Mouse (Mus musculus) cortical plate, adult 2 months (tissue): Measurements from ENCODE around the gene Scarb1. TPM values are rescaled to one million over a fixed set of nuclear protein-coding genes. Genes with fewer than 3 reads are reported as not detected.

Experiments
- H3K27ac ChIP-seq: fragments of 200-500 bp; 2 replicates; pipeline ENCODE4 v1.5.1; 2012; ENCODE audit warnings: low read length, control low read depth, inconsistent platforms; ENCODE audit not compliant: insufficient read depth
- H3K4me1 ChIP-seq: fragments of 200-500 bp; 2 replicates; pipeline ENCODE4 v1.6.1; 2011; ENCODE audit warnings: low read length; ENCODE audit not compliant: control insufficient read depth, insufficient read depth
- H3K4me3 ChIP-seq: fragments of 200-500 bp; 2 replicates; pipeline ENCODE4 v1.5.1; 2011; ENCODE audit warnings: mild to moderate bottlenecking, low read length, control low read depth; ENCODE audit not compliant: insufficient read depth
- CTCF ChIP-seq: fragments of 200-500 bp; IDR thresholded peaks from 2 replicates; pipeline ENCODE4 v1.5.1; 2011; ENCODE audit warnings: mild to moderate bottlenecking, control low read depth, low read length; ENCODE audit not compliant: insufficient read depth; ENCODE audit errors: extremely low read depth
- POLR2A ChIP-seq: fragments of 200-500 bp; IDR thresholded peaks from 2 replicates; pipeline ENCODE4 v1.6.1; 2011; ENCODE audit warnings: mild to moderate bottlenecking, low read length, control low read depth; ENCODE audit not compliant: insufficient read depth; ENCODE audit errors: extremely low read depth
- polyA plus RNA-seq: library from polyadenylated mRNA; depleted of rRNA; stranded (reverse); fragments of >200 nt; gene quantifications from 2 replicates; pipeline ENCODE4 v1.2.3, GENCODE M21; 2012

Scarb1 gene
- polyA plus RNA-seq, 1 experiment, result 32.6 TPM

- TF ChIP-seq CTCF, result no peak
- TF ChIP-seq POLR2A, result no peak
- Histone ChIP-seq H3K27ac (no peak overlapping the region), H3K4me3 (no peak overlapping the region), H3K4me1 (no peaks in the 10 kb centered on the region; the same call in 1 of the 2 replicates)
Measured at GRCm38 (mm10) chr5:125351939-125352338, 11.0 kb upstream of the Scarb1 start.

GRCm38 (mm10) chr5:125351057-125351456 is 10.2 kb upstream of the Scarb1 start:
- no peaks in the 10 kb centered on the region; the same call in 1 of the 2 replicates for H3K4me1 ChIP-seq
- TF ChIP-seq CTCF (no peak), POLR2A (no peak)

DNA sequence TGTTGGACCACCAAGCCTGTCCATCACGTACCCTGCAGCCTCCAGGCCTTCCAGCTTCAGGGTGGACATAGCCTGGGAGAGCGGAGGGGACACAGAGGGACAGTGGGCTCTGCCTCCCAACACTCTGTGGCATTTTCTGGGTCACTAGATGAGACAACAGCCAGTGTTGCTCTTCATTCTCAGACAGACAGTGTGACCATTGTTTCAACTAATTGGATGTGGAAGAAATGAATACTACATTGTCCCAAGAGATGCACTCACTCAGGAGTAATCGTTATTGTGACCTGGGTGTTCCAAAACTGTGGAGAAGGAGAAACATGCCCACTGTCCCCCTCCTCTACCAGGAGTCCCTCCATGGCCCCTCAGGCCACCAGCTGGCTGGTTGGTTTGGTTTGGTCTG is 8.5 kb upstream of the Scarb1 start:
- H3K27ac ChIP-seq, result peak overlapping the region; percentile 15; the same call in 1 of the 2 replicates
- H3K4me3 ChIP-seq, result no peak overlapping the region
- TF ChIP-seq POLR2A (no peak), CTCF (no peak)
- no peaks in the 10 kb centered on the region; the same call in 1 of the 2 replicates for H3K4me1 ChIP-seq

More at GRCm38 (mm10) chr5:125351057-125351456, 10.2 kb upstream of the Scarb1 start:
- Histone ChIP-seq H3K27ac (no peak overlapping the region), H3K4me3 (no peak overlapping the region)

DNA sequence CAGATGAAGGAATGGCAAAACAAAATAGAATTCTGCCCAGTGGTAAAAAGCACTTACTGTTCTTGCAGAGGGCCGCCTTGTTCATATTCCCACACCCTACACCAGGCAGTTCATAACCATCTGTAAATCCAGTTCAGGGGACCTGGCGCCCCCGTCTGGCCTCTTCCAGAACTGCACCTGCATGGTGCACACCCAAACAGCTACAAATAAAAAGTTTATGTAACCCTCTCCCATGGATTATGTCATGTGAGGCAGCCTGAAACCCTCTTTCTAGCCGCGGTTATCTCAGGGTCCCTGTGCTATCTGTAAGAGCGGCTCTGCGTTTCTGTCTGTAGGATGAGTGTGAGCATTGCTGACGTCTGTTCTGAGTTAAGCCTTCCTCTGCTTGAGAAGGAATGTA is 7.6 kb upstream of the Scarb1 start:
- no peak overlapping the region for H3K27ac ChIP-seq
- TF ChIP-seq POLR2A (no peak), CTCF (peak; percentile 50)
- H3K4me3 ChIP-seq, result no peak overlapping the region
- no peaks in the 10 kb centered on the region; the same call in 1 of the 2 replicates for H3K4me1 ChIP-seq

DNA sequence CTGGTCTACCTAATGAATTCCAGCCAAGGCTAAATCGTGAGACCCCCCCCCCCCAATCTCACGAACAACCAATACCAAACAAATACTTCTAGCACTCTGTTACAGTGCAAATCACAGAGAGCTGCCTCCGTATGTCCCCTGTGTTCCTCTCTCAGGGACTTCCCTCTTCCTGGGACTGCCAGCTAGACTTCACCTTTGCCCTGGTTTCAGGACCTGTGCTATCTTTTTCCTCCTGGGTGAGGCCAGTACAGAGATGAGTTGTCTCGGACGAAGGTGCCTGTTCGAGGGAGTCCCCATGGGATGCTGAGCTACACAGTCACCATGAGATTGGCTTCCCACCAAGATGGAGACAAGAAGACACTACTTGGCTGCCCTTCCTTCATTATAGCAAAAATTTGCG is 7.2 kb upstream of the Scarb1 start:
- no peak for TF ChIP-seq POLR2A
- no peak for TF ChIP-seq CTCF
- no peak overlapping the region for H3K27ac ChIP-seq
- H3K4me3 ChIP-seq, result no peak overlapping the region
- no peaks in the 10 kb centered on the region; the same call in 1 of the 2 replicates for H3K4me1 ChIP-seq

GRCm38 (mm10) chr5:125344296-125344695 is 3.4 kb upstream of the Scarb1 start:
- Histone ChIP-seq H3K27ac (no peak overlapping the region), H3K4me1 (no peaks in the 10 kb centered on the region; the same call in 1 of the 2 replicates), H3K4me3 (no peak overlapping the region)
- TF ChIP-seq POLR2A, result no peak
- TF ChIP-seq CTCF, result no peak

GRCm38 (mm10) chr5:125341459-125342090 is 681 bp upstream of the Scarb1 start:
- no peaks in the 10 kb centered on the region for H3K4me1 ChIP-seq
- H3K4me3 ChIP-seq, result peak overlapping the region; percentile 87
- no peak for TF ChIP-seq POLR2A
- no peak for TF ChIP-seq CTCF
- H3K27ac ChIP-seq, result no peak overlapping the region

DNA sequence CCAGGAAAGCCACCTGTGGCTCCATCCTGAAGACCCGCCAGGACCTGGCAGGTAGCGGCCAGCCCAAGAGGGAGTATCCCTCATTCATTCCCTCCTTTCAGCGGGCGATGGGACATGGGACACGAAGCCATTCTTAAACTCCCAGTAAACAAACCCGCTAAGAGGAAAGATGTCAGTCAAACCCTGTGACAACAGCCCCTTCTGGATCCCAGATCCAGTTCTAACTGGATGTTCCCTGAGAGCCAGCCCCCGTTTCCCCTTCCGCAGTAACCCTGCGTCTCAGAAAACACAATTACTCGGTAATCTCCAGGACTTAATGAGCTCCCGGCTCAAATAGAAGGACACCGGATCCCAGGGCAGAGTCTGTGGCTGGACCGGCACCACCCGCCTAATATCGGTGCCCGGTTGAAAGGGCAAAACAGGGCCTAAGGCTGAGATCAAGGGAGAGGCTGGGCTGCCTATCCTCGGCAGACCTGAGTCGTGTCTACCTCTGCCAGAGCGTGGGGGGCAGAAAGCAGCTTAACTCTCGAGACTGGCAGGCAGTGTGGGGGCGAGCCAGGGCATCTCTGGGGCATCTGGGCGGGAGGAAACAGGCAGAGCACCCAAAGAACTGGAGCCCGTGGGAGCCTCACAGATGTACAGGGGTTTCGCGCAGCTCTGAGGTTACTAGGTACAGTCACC is 903 bp downstream of the Scarb1 start:
- Histone ChIP-seq H3K4me3 (peak overlapping the region; percentile 87), H3K27ac (peak overlapping the region; percentile 26), H3K4me1 (no peaks in the 10 kb centered on the region)
- no peak for TF ChIP-seq POLR2A

GRCm38 (mm10) chr5:125339108-125339751 is 1.7 kb downstream of the Scarb1 start:
- Histone ChIP-seq H3K4me1 (no peaks in the 10 kb centered on the region), H3K27ac (0 out of 2 replicates have a peak overlapping the region, but pooled peaks have one; percentile 26), H3K4me3 (peak overlapping the region; percentile 87)
- TF ChIP-seq CTCF, result no peak
- no peak for TF ChIP-seq POLR2A
